Mouse (Mus musculus) lung, adult 2 months (tissue): ENCODE results near the gene Kmt2b.

Experiments used
- CTCF ChIP-seq: fragments of 200-500 bp; IDR thresholded peaks from 2 replicates; pipeline ENCODE4 v1.5.1; 2011; ENCODE audit warnings: mild to moderate bottlenecking, low read length, control low read depth; ENCODE audit not compliant: insufficient read depth
- POLR2A ChIP-seq: fragments of 200-500 bp; IDR thresholded peaks from 2 replicates; pipeline ENCODE4 v1.6.1; 2011; ENCODE audit warnings: low read depth, mild to moderate bottlenecking, control low read depth, low read length, borderline replicate concordance; ENCODE audit errors: extremely low read depth

- TF ChIP-seq CTCF (no peak), POLR2A (no peak)
These were observed 30.1 kb upstream of the Kmt2b start for GRCm38 (mm10) chr7:30618658-30619057.
